Comparison of ENCODE assay signal across 1 mouse cellular context in the genomic region with DNA sequence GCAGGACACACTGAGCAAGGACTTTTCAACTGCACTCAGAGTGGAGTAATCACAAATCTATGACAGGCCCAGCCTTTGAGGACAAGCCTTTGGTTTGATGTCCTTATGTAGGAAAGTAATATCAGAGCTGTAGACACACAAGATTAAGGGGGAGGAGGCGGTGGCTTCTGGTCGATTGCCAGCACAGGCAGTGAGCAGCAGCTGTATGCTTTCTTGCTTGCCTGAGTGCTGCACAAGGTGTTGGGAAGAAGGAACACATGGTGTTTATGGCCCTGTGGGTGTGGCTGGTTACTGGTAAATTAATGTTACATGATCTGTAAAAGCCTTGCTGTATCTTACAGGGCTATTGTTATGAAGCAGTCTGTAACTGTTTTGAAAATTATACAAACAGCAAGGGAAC.
TF ChIP-seq lines count a peak whose summit lies in the region.

No protein-coding gene starts in this region.

TF ChIP-seq in MEL, 35 proteins besides CTCF, POLR2A, EP300 and RAD21:
- TF ChIP-seq MAX (IDR thresholded peaks at IDR 0.05; ENCODE audit: low read length) (0 out of 2 replicates have a peak, but pooled peaks have one; percentile 28), MAFK (IDR thresholded peaks at IDR 0.05; ENCODE audit: borderline replicate concordance, low read depth, low read length) (no peak), MYC (IDR thresholded peaks at IDR 0.05; ENCODE audit: low read depth, low read length) (0 out of 2 replicates have a peak, but pooled peaks have one; percentile 17), ETS1 (IDR thresholded peaks at IDR 0.05; ENCODE audit: low read depth, low read length) (0 out of 2 replicates have a peak, but pooled peaks have one; percentile 30)
